Mouse (Mus musculus) thymus, adult 2 months (tissue): Measurements from ENCODE around the gene Irs2. TPM values are rescaled to one million over a fixed set of nuclear protein-coding genes. Genes with fewer than 3 reads are reported as not detected.

Source experiments
- DNase-seq: peaks from one replicate; pipeline ENCODE4 v3.0.0; 2021
- H3K27ac ChIP-seq: fragments of 200-500 bp; 2 replicates; pipeline ENCODE4 v1.5.1; 2012; ENCODE audit warnings: low read length, control low read depth; ENCODE audit not compliant: control insufficient read depth, insufficient read depth
- H3K27me3 ChIP-seq: fragments of 200-500 bp; 2 replicates; pipeline ENCODE4 v1.6.1; 2012; ENCODE audit warnings: mild to moderate bottlenecking, low read length, moderate library complexity, mixed read lengths; ENCODE audit not compliant: control insufficient read depth, insufficient read depth
- H3K36me3 ChIP-seq: fragments of 200-500 bp; 2 replicates; pipeline ENCODE4 v1.6.1; 2012; ENCODE audit warnings: mild to moderate bottlenecking, low read length, moderate library complexity; ENCODE audit not compliant: control insufficient read depth, insufficient read depth
- H3K4me1 ChIP-seq: fragments of 200-500 bp; replicated peaks from 2 replicates; pipeline ENCODE4 v1.6.1; 2012; ENCODE audit warnings: low read length; ENCODE audit not compliant: control insufficient read depth, insufficient read depth
- H3K4me3 ChIP-seq: fragments of 200-500 bp; 2 replicates; pipeline ENCODE4 v1.5.1; 2012; ENCODE audit warnings: mild to moderate bottlenecking, low read length, control low read depth, moderate library complexity; ENCODE audit not compliant: control insufficient read depth, insufficient read depth
- CTCF ChIP-seq: fragments of 200-500 bp; IDR thresholded peaks from 2 replicates; pipeline ENCODE4 v1.5.1; 2012; ENCODE audit warnings: mild to moderate bottlenecking, control low read depth, low read length, moderate library complexity, borderline replicate concordance; ENCODE audit not compliant: control insufficient read depth, poor library complexity, insufficient read depth; ENCODE audit errors: extremely low read depth
- POLR2A ChIP-seq: fragments of 200-500 bp; IDR thresholded peaks from 2 replicates; pipeline ENCODE4 v1.6.1; 2012; ENCODE audit warnings: mild to moderate bottlenecking, low read length, control low read depth, moderate library complexity; ENCODE audit not compliant: control insufficient read depth, poor library complexity, insufficient read depth; ENCODE audit errors: extremely low read depth
- WGBS: fragments of 180-500 bp; shearing (Covaris S2); methylation state at CpG from one replicate; pipeline ENCODE4 v1.1.7; 2018; 5-methylcytosine and 5-hydroxymethylcytosine counted together
- polyA plus RNA-seq: library from polyadenylated mRNA; depleted of rRNA; stranded (reverse); fragments of >200 nt; gene quantifications from 2 replicates; pipeline ENCODE4 v1.2.3, GENCODE M21; 2012

Irs2 gene
- polyA plus RNA-seq, 1 experiment = 17.1 TPM

DNA sequence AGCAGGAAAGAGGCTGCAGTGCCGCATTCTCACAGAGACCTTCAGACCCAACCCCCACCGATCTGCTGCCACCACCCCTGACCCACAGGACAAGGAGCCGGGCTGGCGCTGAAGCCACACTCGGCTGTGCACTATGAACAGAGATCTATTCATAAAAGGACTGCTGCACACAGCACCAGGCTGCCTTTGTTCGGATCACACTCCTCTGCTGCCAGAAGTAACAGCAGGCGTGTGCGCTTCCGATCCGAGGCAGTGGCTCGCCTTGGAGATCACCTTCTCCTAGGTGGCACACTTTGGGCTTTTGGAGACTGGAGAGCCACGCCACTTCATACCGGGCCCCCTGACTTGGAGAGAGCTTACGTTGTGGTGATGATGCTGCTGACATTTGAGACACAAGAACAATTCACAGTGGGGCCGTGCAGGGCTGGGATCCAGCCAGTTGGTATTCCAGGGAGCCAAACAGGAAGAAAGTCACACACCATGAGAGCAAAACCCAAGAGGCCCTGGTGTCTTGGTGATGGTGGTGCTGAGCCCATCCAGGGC, 47.9 kb downstream of the Irs2 start:
- Histone ChIP-seq H3K4me1 (no peaks in the 10 kb centered on the region), H3K27ac (no peak overlapping the region), H3K27me3 (no peaks in the 10 kb centered on the region), H3K36me3 (no peaks in the 10 kb centered on the region), H3K4me3 (no peak overlapping the region)
- no peak for DNase-seq
- TF ChIP-seq CTCF (no peak), POLR2A (no peak)
- 77% methylated on average over 15 of the region's 15 CpGs for WGBS

DNA sequence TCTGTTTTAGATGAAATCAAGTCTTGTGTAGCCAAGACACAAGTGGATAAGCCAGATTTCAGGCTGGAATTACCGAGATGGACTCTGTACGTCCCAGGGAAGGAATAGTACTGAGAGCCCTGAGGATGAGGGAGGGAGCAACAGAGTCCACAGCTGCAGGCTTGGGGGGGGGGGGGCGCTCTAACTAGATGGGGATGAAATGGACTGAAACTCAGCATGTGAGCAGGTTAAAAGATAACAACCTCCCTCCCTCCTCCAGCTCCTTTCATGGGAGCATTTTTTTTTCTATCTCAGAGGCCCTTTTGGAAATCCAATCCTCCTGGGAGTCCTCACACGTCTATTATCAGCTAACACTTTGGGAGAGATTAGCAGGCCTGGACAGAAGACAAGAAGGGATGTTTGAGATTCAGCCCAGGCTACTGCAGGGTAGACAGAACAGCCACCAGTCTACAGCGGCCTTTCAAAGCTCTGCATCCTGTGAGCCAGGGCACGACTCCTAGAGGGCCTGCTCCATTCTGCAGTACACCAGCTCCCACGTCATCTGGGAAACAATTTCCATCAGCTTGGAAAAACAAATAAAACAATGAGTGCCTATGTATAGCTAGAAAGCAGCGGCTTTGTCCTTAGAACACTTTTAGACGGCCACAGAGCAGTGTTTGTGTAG, 50.8 kb downstream of the Irs2 start:
- no peak overlapping the region for H3K4me3 ChIP-seq
- DNase-seq = no peak
- no peak for TF ChIP-seq CTCF
- no peak for TF ChIP-seq POLR2A
- no peak overlapping the region for H3K27ac ChIP-seq
- H3K27me3 ChIP-seq = no peaks in the 10 kb centered on the region
- H3K4me1 ChIP-seq = peaks cover 12% of the 10 kb centered on the region
- 84% methylated on average over 9 of the region's 9 CpGs for WGBS
- H3K36me3 ChIP-seq = no peaks in the 10 kb centered on the region

DNA sequence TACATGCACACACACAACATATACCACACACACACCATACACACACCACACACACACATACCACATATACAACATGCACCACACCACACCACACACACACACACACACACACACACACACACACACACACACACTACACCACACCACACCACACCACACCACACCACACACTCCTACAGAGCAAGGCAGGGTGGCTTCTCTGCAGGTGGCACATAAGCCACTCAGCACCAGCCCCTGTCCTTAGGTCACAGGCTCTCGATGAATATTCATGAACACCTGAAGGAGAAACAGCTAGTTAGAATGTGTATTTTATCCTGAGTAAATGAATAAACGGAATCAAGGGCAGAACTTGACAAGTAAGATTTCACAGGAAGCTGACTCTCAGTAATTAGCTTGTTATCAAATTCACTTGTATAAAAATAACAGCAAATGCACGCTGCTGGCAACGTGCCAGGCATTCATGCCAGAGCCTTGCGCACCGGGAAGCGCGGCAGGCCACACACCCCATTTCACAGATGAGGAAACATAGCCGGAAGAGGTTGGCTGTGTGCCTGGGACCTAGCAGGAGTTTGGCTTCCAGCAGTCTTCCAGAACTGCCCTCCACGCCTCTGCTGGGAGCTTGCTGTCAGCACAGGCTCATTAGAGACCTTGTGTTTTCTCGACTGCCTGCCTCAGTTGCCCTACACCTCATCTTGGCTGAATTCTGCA, 54.8 kb downstream of the Irs2 start:
- Histone ChIP-seq H3K4me1 (peaks cover 12% of the 10 kb centered on the region), H3K36me3 (no peaks in the 10 kb centered on the region), H3K27ac (no peak overlapping the region), H3K4me3 (no peak overlapping the region), H3K27me3 (no peaks in the 10 kb centered on the region)
- DNase-seq = no peak
- 28% methylated on average over 11 of the region's 11 CpGs for WGBS
- TF ChIP-seq CTCF (no peak), POLR2A (no peak)

DNA sequence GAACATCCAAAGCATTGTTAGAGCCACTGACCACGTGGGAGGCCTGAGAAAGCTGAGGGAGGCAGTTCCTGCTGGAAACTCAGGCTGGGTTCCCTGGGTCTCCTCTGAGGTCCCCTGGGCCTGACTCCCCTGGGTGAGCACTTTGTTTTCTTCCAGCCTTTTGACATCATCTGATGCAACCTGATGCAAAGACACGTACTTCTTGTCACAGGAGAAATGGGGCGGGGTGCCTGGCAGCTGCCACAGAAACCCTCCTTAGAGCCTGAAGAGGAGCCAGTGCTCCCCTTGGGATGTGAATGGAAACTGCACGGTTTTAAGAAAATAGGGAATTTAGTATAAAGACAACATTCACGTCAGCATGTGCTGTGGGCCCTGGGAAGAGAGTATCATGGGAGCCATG, 55.6 kb downstream of the Irs2 start:
- DNase-seq = no peak
- Histone ChIP-seq H3K4me3 (no peak overlapping the region), H3K36me3 (no peaks in the 10 kb centered on the region), H3K27ac (no peak overlapping the region), H3K4me1 (peaks cover 12% of the 10 kb centered on the region), H3K27me3 (no peaks in the 10 kb centered on the region)
- no peak for TF ChIP-seq POLR2A
- TF ChIP-seq CTCF = no peak
- WGBS = 87% methylated on average over 5 of the region's 5 CpGs

DNA sequence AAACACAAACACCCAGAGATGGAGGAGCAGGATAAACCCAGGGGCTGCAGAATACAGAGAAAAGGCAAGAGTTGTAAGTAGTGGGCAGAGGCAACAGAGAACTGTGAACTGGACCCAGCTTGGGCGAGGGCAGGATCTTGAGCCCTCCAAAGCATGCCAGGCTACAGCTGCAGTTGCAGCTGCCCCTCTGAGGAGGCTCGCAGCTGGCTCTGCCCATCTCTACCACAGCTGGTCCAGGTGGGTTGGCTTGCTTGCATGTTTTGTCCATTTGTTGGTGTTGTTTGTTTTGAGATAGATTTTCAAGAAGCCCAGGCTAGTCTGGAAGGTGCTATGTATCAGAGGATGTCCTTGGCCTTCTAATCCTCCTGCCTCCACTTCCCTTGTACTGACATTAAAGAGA, 56.0 kb downstream of the Irs2 start:
- Histone ChIP-seq H3K27ac (no peak overlapping the region), H3K36me3 (no peaks in the 10 kb centered on the region), H3K4me1 (peaks cover 12% of the 10 kb centered on the region), H3K27me3 (no peaks in the 10 kb centered on the region), H3K4me3 (no peak overlapping the region)
- no peak for DNase-seq
- 76% methylated on average over 2 of the region's 2 CpGs for WGBS
- TF ChIP-seq CTCF (no peak), POLR2A (no peak)

DNA sequence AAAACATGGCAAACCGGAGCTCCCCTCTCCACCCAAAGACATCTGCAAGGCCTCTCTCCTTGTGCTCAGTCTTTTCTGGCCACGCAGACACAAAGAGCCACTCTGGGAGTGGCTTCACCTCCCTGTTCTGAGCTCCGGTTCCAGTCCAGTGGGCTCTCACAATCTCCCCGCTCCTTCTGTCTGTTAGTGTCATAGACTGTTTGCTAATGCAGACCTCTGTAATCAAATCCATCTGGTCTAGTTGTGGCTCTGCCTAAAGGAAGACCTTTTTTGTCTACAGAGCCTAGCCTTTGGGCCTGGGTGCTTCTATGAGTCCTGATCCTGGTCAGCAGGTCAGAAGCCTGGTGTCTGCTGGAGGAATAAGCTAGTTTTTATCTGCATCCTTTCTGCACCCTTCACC, 56.7 kb downstream of the Irs2 start:
- Histone ChIP-seq H3K4me3 (no peak overlapping the region), H3K27me3 (no peaks in the 10 kb centered on the region), H3K4me1 (peaks cover 17% of the 10 kb centered on the region), H3K36me3 (no peaks in the 10 kb centered on the region), H3K27ac (no peak overlapping the region)
- DNase-seq = no peak
- TF ChIP-seq POLR2A (no peak), CTCF (no peak)
- 94% methylated on average over 4 of the region's 4 CpGs for WGBS
